Mouse (Mus musculus): ENCODE measurements around the gene Arhgap33. TPM values are rescaled to one million over a fixed set of nuclear protein-coding genes. Genes with fewer than 3 reads are reported as not detected.
A peak's percentile ranks its signal among the peaks of the same experiment; 100 is the strongest.
"Not testable (repeated sequence)": the region's sequence is repeated elsewhere in the genome, so short reads cannot be mapped to it uniquely, and the experiment has no call there.

Gene Arhgap33
- polyA plus RNA-seq, 1 experiment = 276 TPM

- TF ChIP-seq CTCF (IDR thresholded peaks at IDR 0.05; ENCODE audit: borderline replicate concordance, extremely low read depth, insufficient read depth, insufficient read length) (no peak), POLR2A (IDR thresholded peaks at IDR 0.05; ENCODE audit: borderline replicate concordance, extremely low read depth, insufficient read depth, insufficient read length, poor library complexity, severe bottlenecking) (no peak)
- DNase-seq (ENCODE audit: low read depth) = no peak
Measured at GRCm38 (mm10) chr7:30524487-30524886, 10.4 kb downstream of the Arhgap33 start.

- TF ChIP-seq POLR2A (IDR thresholded peaks at IDR 0.05; ENCODE audit: borderline replicate concordance, extremely low read depth, insufficient read depth, insufficient read length, poor library complexity, severe bottlenecking) (no peak), CTCF (IDR thresholded peaks at IDR 0.05; ENCODE audit: borderline replicate concordance, extremely low read depth, insufficient read depth, insufficient read length) (no peak)
- no peak for DNase-seq (ENCODE audit: low read depth)
Measured at GRCm38 (mm10) chr7:30522871-30523270, 12.0 kb downstream of the Arhgap33 start.

GRCm38 (mm10) chr7:30520856-30521255 is 14.0 kb downstream of the Arhgap33 start:
- TF ChIP-seq POLR2A (IDR thresholded peaks at IDR 0.05; ENCODE audit: borderline replicate concordance, extremely low read depth, insufficient read depth, insufficient read length, poor library complexity, severe bottlenecking) (no peak), CTCF (IDR thresholded peaks at IDR 0.05; ENCODE audit: borderline replicate concordance, extremely low read depth, insufficient read depth, insufficient read length) (no peak)
- no peak for DNase-seq (ENCODE audit: low read depth)

GRCm38 (mm10) chr7:30520396-30520795 is 14.5 kb downstream of the Arhgap33 start:
- TF ChIP-seq POLR2A (IDR thresholded peaks at IDR 0.05; ENCODE audit: borderline replicate concordance, extremely low read depth, insufficient read depth, insufficient read length, poor library complexity, severe bottlenecking) = no peak
- TF ChIP-seq CTCF (IDR thresholded peaks at IDR 0.05; ENCODE audit: borderline replicate concordance, extremely low read depth, insufficient read depth, insufficient read length) = no peak
- peak; percentile 29 for DNase-seq (ENCODE audit: low read depth)

GRCm38 (mm10) chr7:30518325-30518724 is 16.5 kb downstream of the Arhgap33 start:
- peak; percentile 29; the same call in 1 of the 2 replicates for TF ChIP-seq CTCF (IDR thresholded peaks at IDR 0.05; ENCODE audit: borderline replicate concordance, extremely low read depth, insufficient read depth, insufficient read length)
- no peak for TF ChIP-seq POLR2A (IDR thresholded peaks at IDR 0.05; ENCODE audit: borderline replicate concordance, extremely low read depth, insufficient read depth, insufficient read length, poor library complexity, severe bottlenecking)
- no peak for DNase-seq (ENCODE audit: low read depth)

- TF ChIP-seq POLR2A (IDR thresholded peaks at IDR 0.05; ENCODE audit: borderline replicate concordance, extremely low read depth, insufficient read depth, insufficient read length, poor library complexity, severe bottlenecking) (no peak), CTCF (IDR thresholded peaks at IDR 0.05; ENCODE audit: borderline replicate concordance, extremely low read depth, insufficient read depth, insufficient read length) (no peak)
- no peak for DNase-seq (ENCODE audit: low read depth)
Measured at GRCm38 (mm10) chr7:30515003-30515760, 19.7 kb downstream of the Arhgap33 start.

GRCm38 (mm10) chr7:30508061-30508460 is 26.8 kb downstream of the Arhgap33 start:
- DNase-seq (ENCODE audit: low read depth) = no peak
- TF ChIP-seq CTCF (IDR thresholded peaks at IDR 0.05; ENCODE audit: borderline replicate concordance, extremely low read depth, insufficient read depth, insufficient read length) (no peak), POLR2A (IDR thresholded peaks at IDR 0.05; ENCODE audit: borderline replicate concordance, extremely low read depth, insufficient read depth, insufficient read length, poor library complexity, severe bottlenecking) (no peak)

GRCm38 (mm10) chr7:30501159-30501558 is 33.7 kb downstream of the Arhgap33 start:
- TF ChIP-seq CTCF (IDR thresholded peaks at IDR 0.05; ENCODE audit: borderline replicate concordance, extremely low read depth, insufficient read depth, insufficient read length) = peak; percentile 37; the same call in 1 of the 2 replicates
- DNase-seq (ENCODE audit: low read depth) = not testable (repeated sequence)

GRCm38 (mm10) chr7:30495506-30496042 is 39.3 kb downstream of the Arhgap33 start:
- DNase-seq (ENCODE audit: low read depth) = not testable (repeated sequence)

- no peak for TF ChIP-seq POLR2A (IDR thresholded peaks at IDR 0.05; ENCODE audit: borderline replicate concordance, extremely low read depth, insufficient read depth, insufficient read length, poor library complexity, severe bottlenecking)
- TF ChIP-seq CTCF (IDR thresholded peaks at IDR 0.05; ENCODE audit: borderline replicate concordance, extremely low read depth, insufficient read depth, insufficient read length) = no peak
- DNase-seq (ENCODE audit: low read depth) = no peak
Measured at GRCm38 (mm10) chr7:30493401-30493931, 41.4 kb downstream of the Arhgap33 start, which contains the start of gene Prodh2. Gene Prodh2, plus strand, starts transcription at chr7:30493622.

GRCm38 (mm10) chr7:30492765-30493164 is 42.1 kb downstream of the Arhgap33 start:
- TF ChIP-seq POLR2A (IDR thresholded peaks at IDR 0.05; ENCODE audit: borderline replicate concordance, extremely low read depth, insufficient read depth, insufficient read length, poor library complexity, severe bottlenecking) = no peak
- peak; percentile 77; the same call in 1 of the 2 replicates for TF ChIP-seq CTCF (IDR thresholded peaks at IDR 0.05; ENCODE audit: borderline replicate concordance, extremely low read depth, insufficient read depth, insufficient read length)
- peak; percentile 86 for DNase-seq (ENCODE audit: low read depth)

GRCm38 (mm10) chr7:30490957-30491307 is 43.9 kb downstream of the Arhgap33 start:
- no peak for TF ChIP-seq POLR2A (IDR thresholded peaks at IDR 0.05; ENCODE audit: borderline replicate concordance, extremely low read depth, insufficient read depth, insufficient read length, poor library complexity, severe bottlenecking)
- peak; percentile 33; the same call in 1 of the 2 replicates for TF ChIP-seq CTCF (IDR thresholded peaks at IDR 0.05; ENCODE audit: borderline replicate concordance, extremely low read depth, insufficient read depth, insufficient read length)
- no peak for DNase-seq (ENCODE audit: low read depth)
